Mouse (Mus musculus) limb, embryonic 14.5 days (tissue): ENCODE results near the gene Trp53. TPM values are rescaled to one million over a fixed set of nuclear protein-coding genes. Genes with fewer than 3 reads are reported as not detected.
A peak's percentile ranks its signal among the peaks of the same experiment; 100 is the strongest.

ENCODE experiments used
- ATAC-seq: fragments of 200-750 bp; cut with Nextera tagmentation; 2 replicates; pipeline ENCODE4 v1.8.0; 2017; ENCODE audit warnings: low read depth, moderate number of reproducible peaks, moderate TSS enrichment; ENCODE audit not compliant: low FRiP score
- DNase-seq: peaks from one replicate; pipeline ENCODE4 v3.0.0-alpha.2; 2015; ENCODE audit warnings: low spot score
- H3K27ac ChIP-seq: fragments of 300-500 bp; sonication (generic); replicated peaks from 2 replicates; pipeline ENCODE4 v1.5.1; 2014; ENCODE audit warnings: low read depth, mild to moderate bottlenecking, low read length, moderate library complexity, mixed read lengths
- H3K27me3 ChIP-seq: fragments of 300-500 bp; sonication (generic); 2 replicates; pipeline ENCODE4 v1.6.1; 2014; ENCODE audit warnings: low read length, mixed read lengths; ENCODE audit not compliant: control insufficient read depth, insufficient read depth
- H3K36me3 ChIP-seq: fragments of 300-500 bp; sonication (generic); 2 replicates; pipeline ENCODE4 v1.6.1; 2014; ENCODE audit warnings: mild to moderate bottlenecking, low read length, moderate library complexity, mixed read lengths; ENCODE audit not compliant: control insufficient read depth, insufficient read depth
- H3K4me1 ChIP-seq: fragments of 300-500 bp; sonication (generic); 2 replicates; pipeline ENCODE4 v1.6.1; 2014; ENCODE audit warnings: antibody characterized with exemption, low read length, mixed read lengths; ENCODE audit not compliant: control insufficient read depth, insufficient read depth
- H3K4me2 ChIP-seq: fragments of 300-500 bp; sonication (generic); replicated peaks from 2 replicates; pipeline ENCODE4 v1.6.1; 2014; ENCODE audit warnings: low read depth, mild to moderate bottlenecking, low read length, moderate library complexity; ENCODE audit not compliant: severe bottlenecking
- H3K4me3 ChIP-seq: fragments of 300-500 bp; sonication (generic); replicated peaks from 2 replicates; pipeline ENCODE4 v1.5.1; 2014; ENCODE audit warnings: low read length
- H3K9ac ChIP-seq: fragments of 300-500 bp; sonication (generic); 2 replicates; pipeline ENCODE4 v1.6.1; 2014; ENCODE audit warnings: mild to moderate bottlenecking, low read depth, low read length, moderate library complexity; ENCODE audit not compliant: severe bottlenecking
- H3K9me3 ChIP-seq: fragments of 300-500 bp; sonication (generic); 2 replicates; pipeline ENCODE4 v1.6.1; 2016; ENCODE audit warnings: low read length; ENCODE audit not compliant: control insufficient read depth
- POLR2A ChIP-seq: fragments of 200-500 bp; IDR thresholded peaks from 2 replicates; pipeline ENCODE4 v1.8.0; 2012; ENCODE audit warnings: inconsistent platforms, mild to moderate bottlenecking, moderate library complexity, borderline replicate concordance; ENCODE audit not compliant: insufficient read depth, insufficient read length; ENCODE audit errors: extremely low read depth
- WGBS: fragments of 180-500 bp; shearing (Covaris S2); extraction: QIAGEN DNeasy Blood & Tissue Kit; methylation state at CpG from one replicate; pipeline ENCODE4 v1.1.7; 2014; 5-methylcytosine and 5-hydroxymethylcytosine counted together
- polyA plus RNA-seq, 2 experiments: library from polyadenylated mRNA; depleted of rRNA in 1 of 2; stranded (reverse) in 1 of 2; unstranded in 1 of 2; fragments of >200 nt; fragmentation: Nextera tagmentation in 1 of 2; extraction: Ambion mirVana in 1 of 2; gene quantifications; 2 replicates each; pipeline versions ENCODE4 v1.2.1 to v1.2.3; 2012 to 2014

Gene Trp53
- polyA plus RNA-seq, 2 experiments = 138 to 173 TPM

- WGBS = 59% methylated on average over 3 of the region's 3 CpGs
- DNase-seq (no peak), ATAC-seq (no peak)
- no peaks in the 10 kb centered on the region for H3K27me3 ChIP-seq
- peaks cover 47% of the 10 kb centered on the region for H3K36me3 ChIP-seq
- no peak overlapping the region for H3K27ac ChIP-seq
- H3K9ac ChIP-seq = no peak overlapping the region
- no peak overlapping the region for H3K4me3 ChIP-seq
- H3K4me1 ChIP-seq = peaks cover 20% of the 10 kb centered on the region
- no peaks in the 10 kb centered on the region for H3K9me3 ChIP-seq
- TF ChIP-seq POLR2A = no peak
- H3K4me2 ChIP-seq = no peak overlapping the region
These were observed 15.8 kb upstream of the Trp53 start for GRCm38 (mm10) chr11:69564391-69564790.

DNA sequence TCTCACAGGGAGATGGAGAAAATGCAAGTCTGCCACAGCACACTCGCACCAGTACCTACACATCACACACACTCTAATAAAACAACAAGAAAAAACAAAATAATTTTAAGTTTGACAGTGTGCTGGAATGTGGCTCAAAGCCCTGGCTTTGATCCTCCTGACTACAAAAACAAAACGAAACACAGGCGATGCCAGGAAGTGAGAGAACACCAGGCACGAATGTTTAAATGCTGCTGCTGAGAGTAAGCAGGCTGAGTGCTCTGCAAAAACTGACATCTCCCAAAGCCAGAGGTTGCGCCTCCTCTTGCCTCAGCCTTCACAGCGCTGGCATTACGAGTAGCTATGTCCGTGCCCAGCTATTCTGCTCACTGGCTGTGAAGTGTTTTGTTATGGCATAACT is 15.0 kb upstream of the Trp53 start:
- no peak overlapping the region for H3K4me2 ChIP-seq
- H3K27ac ChIP-seq = no peak overlapping the region
- ATAC-seq (no peak), DNase-seq (no peak)
- H3K36me3 ChIP-seq = peaks cover 55% of the 10 kb centered on the region
- H3K9me3 ChIP-seq = no peaks in the 10 kb centered on the region
- no peak overlapping the region for H3K4me3 ChIP-seq
- H3K9ac ChIP-seq = no peak overlapping the region
- H3K4me1 ChIP-seq = peaks cover 17% of the 10 kb centered on the region
- WGBS = 61% methylated on average over 8 of the region's 8 CpGs
- no peaks in the 10 kb centered on the region for H3K27me3 ChIP-seq
- no peak for TF ChIP-seq POLR2A

GRCm38 (mm10) chr11:69575220-69575619 is 4.9 kb upstream of the Trp53 start:
- ATAC-seq = no peak
- DNase-seq = no peak
- TF ChIP-seq POLR2A = no peak
- WGBS = 60% methylated on average over 3 of the region's 3 CpGs
- Histone ChIP-seq H3K27me3 (no peaks in the 10 kb centered on the region), H3K9ac (no peak overlapping the region), H3K36me3 (peaks cover 29% of the 10 kb centered on the region), H3K4me1 (peaks cover 17% of the 10 kb centered on the region), H3K9me3 (no peaks in the 10 kb centered on the region), H3K4me2 (no peak overlapping the region), H3K27ac (no peak overlapping the region), H3K4me3 (no peak overlapping the region)

- H3K27me3 ChIP-seq = no peaks in the 10 kb centered on the region
- H3K4me1 ChIP-seq = peaks cover 17% of the 10 kb centered on the region
- ATAC-seq = no peak
- H3K27ac ChIP-seq = no peak overlapping the region
- no peak for DNase-seq
- H3K4me3 ChIP-seq = no peak overlapping the region
- TF ChIP-seq POLR2A = no peak
- peaks cover 21% of the 10 kb centered on the region for H3K36me3 ChIP-seq
- H3K4me2 ChIP-seq = no peak overlapping the region
- no peaks in the 10 kb centered on the region for H3K9me3 ChIP-seq
- WGBS = 69% methylated on average over 5 of the region's 5 CpGs
- H3K9ac ChIP-seq = no peak overlapping the region
These were observed 3.9 kb upstream of the Trp53 start for GRCm38 (mm10) chr11:69576307-69576706.

DNA sequence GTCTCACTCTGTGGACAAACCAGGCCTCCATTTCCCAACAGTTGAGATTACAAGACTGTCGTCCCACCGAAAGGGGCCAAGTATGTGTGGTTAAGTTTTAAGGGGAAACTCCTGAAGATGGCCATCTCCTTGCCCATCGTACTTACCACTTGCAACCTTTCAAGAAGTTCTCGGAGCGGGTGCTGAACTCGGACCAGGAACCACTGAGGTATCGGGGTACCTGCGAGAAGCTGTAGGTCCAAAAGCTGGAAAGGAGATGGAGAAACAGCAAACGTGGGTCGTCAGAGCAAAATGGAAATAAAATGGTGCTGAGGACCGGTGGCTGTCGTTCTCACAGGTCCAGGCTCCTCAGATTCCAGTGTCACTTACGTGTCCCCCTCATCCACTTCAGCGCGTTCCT is 1.9 kb upstream of the Trp53 start:
- no peak for TF ChIP-seq POLR2A
- Histone ChIP-seq H3K9ac (peak overlapping the region; percentile 68), H3K27ac (no peak overlapping the region)

More for the DNA sequence above, 1.9 kb upstream of the Trp53 start:
- ATAC-seq = no peak
- Histone ChIP-seq H3K4me2 (peak overlapping the region; percentile 70), H3K36me3 (peaks cover 20% of the 10 kb centered on the region), H3K4me1 (peaks cover 23% of the 10 kb centered on the region), H3K27me3 (no peaks in the 10 kb centered on the region), H3K4me3 (peak overlapping the region; percentile 83), H3K9me3 (no peaks in the 10 kb centered on the region)
- WGBS = 11% methylated on average over 15 of the region's 15 CpGs
- DNase-seq = no peak
